Mouse (Mus musculus): ENCODE results near the gene Socs2. TPM values are rescaled to one million over a fixed set of nuclear protein-coding genes. Genes with fewer than 3 reads are reported as not detected.

Socs2 gene
- polyA plus RNA-seq, 1 experiment from 2014 or later, result 41.0 TPM

Other genes starting within 250 kb of the Socs2 start
- 11.4 and 11.7 TPM in 2 replicates for gene Cradd, start 93.0 kb downstream of the Socs2 start, polyA plus RNA-seq (2015; fragmentation: Nextera tagmentation; extraction: Ambion mirVana)
- 340 and 350 TPM in 2 replicates for gene Mrpl42, start 84.8 kb upstream of the Socs2 start, polyA plus RNA-seq (2015; fragmentation: Nextera tagmentation; extraction: Ambion mirVana)
- gene Ube2n, start 98.0 kb upstream of the Socs2 start, polyA plus RNA-seq (2015; fragmentation: Nextera tagmentation; extraction: Ambion mirVana), result 284 and 313 TPM in 2 replicates
- gene Nudt4, start 147.0 kb upstream of the Socs2 start, polyA plus RNA-seq (2015; fragmentation: Nextera tagmentation; extraction: Ambion mirVana), result 61.9 and 63.7 TPM in 2 replicates

Data from stomach, embryonic 15.5 days (tissue).